Mouse (Mus musculus) MEL (cell line): ENCODE results near the gene Spib. TPM values are rescaled to one million over a fixed set of nuclear protein-coding genes. Genes with fewer than 3 reads are reported as not detected.
A peak's percentile ranks its signal among the peaks of the same experiment; 100 is the strongest.

Experiments used
- DNase-seq: peaks from one replicate; pipeline ENCODE4 v3.0.0; 2011; ENCODE audit warnings: low read depth, low spot score
- H3K27ac ChIP-seq: 2 replicates; pipeline ENCODE4 v1.5.1; 2012; ENCODE audit warnings: low read depth, mild to moderate bottlenecking, control low read depth, low read length, moderate library complexity; ENCODE audit not compliant: control insufficient read depth
- H3K27me3 ChIP-seq, 2 experiments: fragments of 150-350 bp in 1 of 2; sonication (generic) in 1 of 2; 2 replicates each; pipeline ENCODE4 v1.6.1; 2012; ENCODE audit warnings: low read length in 2 of 2, mild to moderate bottlenecking in 2 of 2, improper control_type of control experiment in 1 of 2, moderate library complexity in 1 of 2; ENCODE audit not compliant: insufficient read depth in 2 of 2, control insufficient read depth in 1 of 2
- H3K36me3 ChIP-seq, 2 experiments: 2 replicates each; pipeline ENCODE4 v1.6.1; 2012 to 2014; ENCODE audit warnings: low read length in 2 of 2, improper control_type of control experiment in 1 of 2, inconsistent platforms in 1 of 2, mild to moderate bottlenecking in 1 of 2; ENCODE audit not compliant: insufficient read depth in 2 of 2, control insufficient read depth in 1 of 2
- H3K4me1 ChIP-seq, 2 experiments: fragments of 150-350 bp in 1 of 2; sonication (generic) in 1 of 2; 2 replicates each; pipeline ENCODE4 v1.6.1; 2012; ENCODE audit warnings: low read length in 2 of 2, improper control_type of control experiment in 1 of 2, mild to moderate bottlenecking in 1 of 2; ENCODE audit not compliant: insufficient read depth in 2 of 2, control insufficient read depth in 1 of 2
- H3K4me3 ChIP-seq, 2 experiments: fragments of 150-350 bp in 1 of 2; sonication (generic) in 1 of 2; 2 replicates each; pipeline ENCODE4 v1.5.1; 2012; ENCODE audit warnings: low read depth in 2 of 2, low read length in 2 of 2, mild to moderate bottlenecking in 2 of 2, moderate library complexity in 2 of 2, control low read depth in 1 of 2, improper control_type of control experiment in 1 of 2; ENCODE audit not compliant: control insufficient read depth in 1 of 2, insufficient read depth in 1 of 2
- H3K79me2 ChIP-seq: 2 replicates; pipeline ENCODE4 v1.6.1; 2012; ENCODE audit warnings: mild to moderate bottlenecking, low read length, moderate library complexity; ENCODE audit not compliant: control insufficient read depth, poor library complexity, insufficient read depth
- H3K9ac ChIP-seq: 2 replicates; pipeline ENCODE4 v1.6.1; 2012; ENCODE audit warnings: low read depth, mild to moderate bottlenecking, control low read depth, low read length, moderate library complexity; ENCODE audit not compliant: control insufficient read depth, poor library complexity, severe bottlenecking
- H3K9me3 ChIP-seq: fragments of 150-350 bp; sonication (generic); replicated peaks from 2 replicates; pipeline ENCODE4 v1.6.1; 2012; ENCODE audit warnings: mild to moderate bottlenecking, low read length, improper control_type of control experiment, moderate library complexity; ENCODE audit not compliant: insufficient read depth
- BHLHE40 ChIP-seq: IDR thresholded peaks from 2 replicates; pipeline ENCODE4 v1.6.1; 2012; ENCODE audit warnings: low read depth, mild to moderate bottlenecking, inconsistent platforms, low read length, improper control_type of control experiment, borderline replicate concordance
- CHD1 ChIP-seq: IDR thresholded peaks from 2 replicates; pipeline ENCODE4 v1.6.1; 2012; ENCODE audit warnings: low read depth, mild to moderate bottlenecking, inconsistent platforms, low read length, improper control_type of control experiment
- CHD2 ChIP-seq: IDR thresholded peaks from 2 replicates; pipeline ENCODE4 v1.6.1; 2011; ENCODE audit warnings: low read length, improper control_type of control experiment
- CTCF ChIP-seq, 3 experiments: IDR thresholded peaks in 2 of 3; conservative IDR thresholded peaks in 1 of 3; 2 replicates each; pipeline ENCODE4 v1.5.1; 2011 to 2012; ENCODE audit warnings: low read length in 3 of 3, low read depth in 2 of 3, mild to moderate bottlenecking in 2 of 3, improper control_type of control experiment in 1 of 3, inconsistent platforms in 1 of 3, mixed read lengths in 1 of 3, moderate library complexity in 1 of 3; ENCODE audit not compliant: control insufficient read depth in 1 of 3, insufficient read depth in 1 of 3, poor library complexity in 1 of 3, severe bottlenecking in 1 of 3
- E2F4 ChIP-seq: IDR thresholded peaks from 2 replicates; pipeline ENCODE4 v1.6.1; 2011; ENCODE audit warnings: low read depth, low read length, improper control_type of control experiment, borderline replicate concordance
- ELF1 ChIP-seq: IDR thresholded peaks from 2 replicates; pipeline ENCODE4 v1.6.1; 2014; ENCODE audit warnings: low read depth, mild to moderate bottlenecking, inconsistent platforms, low read length, improper control_type of control experiment, moderate library complexity
- EP300 ChIP-seq, 2 experiments: IDR thresholded peaks; 2 replicates each; pipeline ENCODE4 v1.6.1; 2011; ENCODE audit warnings: improper control_type of control experiment in 2 of 2, low read length in 2 of 2, low read depth in 1 of 2, mild to moderate bottlenecking in 1 of 2
- ETS1 ChIP-seq: IDR thresholded peaks from 2 replicates; pipeline ENCODE4 v1.6.1; 2012; ENCODE audit warnings: low read depth, mild to moderate bottlenecking, inconsistent platforms, low read length, improper control_type of control experiment, moderate library complexity
- GABPA ChIP-seq: IDR thresholded peaks from 2 replicates; pipeline ENCODE4 v1.6.1; 2012; ENCODE audit warnings: low read depth, mild to moderate bottlenecking, inconsistent platforms, low read length, improper control_type of control experiment, moderate library complexity
- GATA1 ChIP-seq: IDR thresholded peaks from 2 replicates; pipeline ENCODE4 v1.6.1; 2011; ENCODE audit warnings: low read depth, low read length, improper control_type of control experiment
- KAT2A ChIP-seq: conservative IDR thresholded peaks from 2 replicates; pipeline ENCODE4 v1.6.1; 2012; ENCODE audit warnings: low read depth, low read length, improper control_type of control experiment, inconsistent platforms
- MAX ChIP-seq: IDR thresholded peaks from 2 replicates; pipeline ENCODE4 v1.6.1; 2011; ENCODE audit warnings: low read length, improper control_type of control experiment
- MAZ ChIP-seq: IDR thresholded peaks from 2 replicates; pipeline ENCODE4 v1.6.1; 2012; ENCODE audit warnings: low read depth, mild to moderate bottlenecking, inconsistent platforms, low read length, improper control_type of control experiment
- MEF2A ChIP-seq: IDR thresholded peaks from 2 replicates; pipeline ENCODE4 v1.6.1; 2014; ENCODE audit warnings: low read depth, mild to moderate bottlenecking, inconsistent platforms, low read length, improper control_type of control experiment; ENCODE audit not compliant: poor library complexity, insufficient replicate concordance, severe bottlenecking; ENCODE audit errors: extremely low read depth
- MXI1 ChIP-seq: IDR thresholded peaks from 2 replicates; pipeline ENCODE4 v1.6.1; 2011; ENCODE audit warnings: mild to moderate bottlenecking, low read depth, low read length, improper control_type of control experiment
- MYB ChIP-seq: IDR thresholded peaks from 2 replicates; pipeline ENCODE4 v1.6.1; 2011; ENCODE audit warnings: mild to moderate bottlenecking, low read depth, low read length, improper control_type of control experiment
- MYC ChIP-seq: IDR thresholded peaks from 2 replicates; pipeline ENCODE4 v1.6.1; 2011; ENCODE audit warnings: low read depth, mild to moderate bottlenecking, low read length, improper control_type of control experiment, moderate library complexity
- NELFE ChIP-seq: IDR thresholded peaks from 2 replicates; pipeline ENCODE4 v1.6.1; 2011; ENCODE audit warnings: low read depth, low read length, improper control_type of control experiment
- NRF1 ChIP-seq: IDR thresholded peaks from 2 replicates; pipeline ENCODE4 v1.6.1; 2014; ENCODE audit warnings: low read depth, mild to moderate bottlenecking, inconsistent platforms, low read length, improper control_type of control experiment, moderate library complexity; ENCODE audit not compliant: poor library complexity, insufficient read depth, severe bottlenecking
- POLR2A ChIP-seq, 2 experiments: IDR thresholded peaks; 2 replicates each; pipeline ENCODE4 v1.6.1; 2011 to 2012; ENCODE audit warnings: low read length in 2 of 2, mild to moderate bottlenecking in 2 of 2, control low read depth in 1 of 2, improper control_type of control experiment in 1 of 2, low read depth in 1 of 2, moderate library complexity in 1 of 2; ENCODE audit not compliant: control insufficient read depth in 1 of 2, insufficient read depth in 1 of 2, poor library complexity in 1 of 2
- POLR2AphosphoS2 ChIP-seq: IDR thresholded peaks from 2 replicates; pipeline ENCODE4 v1.6.1; 2011; ENCODE audit warnings: low read length, improper control_type of control experiment
- POLR2AphosphoS5 ChIP-seq: IDR thresholded peaks from 2 replicates; pipeline ENCODE4 v1.6.1; 2012; ENCODE audit warnings: low read depth, borderline replicate concordance, mild to moderate bottlenecking, inconsistent platforms, low read length, moderate library complexity, mixed read lengths
- RAD21 ChIP-seq: IDR thresholded peaks from 2 replicates; pipeline ENCODE4 v1.6.1; 2011; ENCODE audit warnings: mild to moderate bottlenecking, low read depth, low read length, improper control_type of control experiment
- RCOR1 ChIP-seq: IDR thresholded peaks from 2 replicates; pipeline ENCODE4 v1.6.1; 2012; ENCODE audit warnings: low read depth, mild to moderate bottlenecking, inconsistent platforms, low read length, improper control_type of control experiment
- SIN3A ChIP-seq: IDR thresholded peaks from 2 replicates; pipeline ENCODE4 v1.6.1; 2012; ENCODE audit warnings: low read length, improper control_type of control experiment, inconsistent platforms
- UBTF ChIP-seq: IDR thresholded peaks from 2 replicates; pipeline ENCODE4 v1.6.1; 2012; ENCODE audit warnings: low read depth, mild to moderate bottlenecking, inconsistent platforms, low read length, improper control_type of control experiment, moderate library complexity, borderline replicate concordance; ENCODE audit not compliant: insufficient read depth
- USF2 ChIP-seq, 2 experiments: IDR thresholded peaks; 2 replicates each; pipeline ENCODE4 v1.6.1; 2011 to 2012; ENCODE audit warnings: improper control_type of control experiment in 2 of 2, low read length in 2 of 2, borderline replicate concordance in 1 of 2, inconsistent platforms in 1 of 2, low read depth in 1 of 2, mild to moderate bottlenecking in 1 of 2; ENCODE audit not compliant: insufficient read depth in 1 of 2
- ZC3H11A ChIP-seq: IDR thresholded peaks from 2 replicates; pipeline ENCODE4 v1.6.1; 2012; ENCODE audit warnings: low read depth, mild to moderate bottlenecking, inconsistent platforms, low read length, improper control_type of control experiment
- ZNF384 ChIP-seq: IDR thresholded peaks from 2 replicates; pipeline ENCODE4 v1.6.1; 2012; ENCODE audit warnings: low read depth, mild to moderate bottlenecking, inconsistent platforms, low read length, improper control_type of control experiment
- polyA plus RNA-seq, 2 experiments: library from polyadenylated mRNA; stranded (reverse) in 1 of 2; unstranded in 1 of 2; fragments of >175 nt in 1 of 2; fragments of >200 nt in 1 of 2; gene quantifications; 2 replicates each; pipeline versions ENCODE4 v1.2.1 to v1.2.4; 2012; ENCODE audit warnings: low replicate concordance in 2 of 2, low read depth in 1 of 2; ENCODE audit not compliant: insufficient read length in 2 of 2, insufficient read depth in 1 of 2, missing spikeins in 1 of 2
- total RNA-seq: library from RNA; depleted of rRNA; stranded (reverse); fragments of 300-350 nt; gene quantifications from 2 replicates; pipeline ENCODE4 v1.2.3, GENCODE M21; 2012

Gene Spib
- total and polyA plus RNA-seq, 3 experiments: 0.04 to 0.13 TPM; not detected in 1

DNA sequence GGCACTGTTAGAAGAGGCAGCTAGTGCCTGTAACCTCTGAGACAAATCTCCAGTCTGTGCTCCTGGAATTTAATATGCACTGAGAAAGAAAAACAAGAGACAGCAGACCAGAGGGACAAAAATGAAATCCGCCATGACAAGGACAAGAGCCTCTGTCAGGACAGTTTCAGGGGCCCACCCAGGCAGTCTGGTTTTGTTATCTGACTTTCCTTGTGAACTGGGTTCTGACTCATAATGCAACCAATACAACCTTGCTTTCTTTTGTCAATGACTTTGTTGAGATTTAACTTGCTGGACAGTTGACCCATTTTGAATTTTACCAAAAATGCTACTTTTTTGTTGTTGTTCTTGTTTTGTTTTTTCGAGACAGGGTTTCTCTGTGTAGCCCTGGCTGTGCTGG is 25.8 kb upstream of the Spib start:
- Histone ChIP-seq H3K27ac (no peak overlapping the region), H3K4me3 (no peak overlapping the region)
- no peak for TF ChIP-seq NRF1
- TF ChIP-seq RCOR1: no peak
- no peak for TF ChIP-seq MYB
- no peak for TF ChIP-seq MXI1
- TF ChIP-seq CHD1: no peak
- no peak for TF ChIP-seq GATA1
- TF ChIP-seq EP300 (IDR thresholded peaks at IDR 0.05; ENCODE audit: low read depth in 1 of 2, low read length in 2 of 2): no peak
- TF ChIP-seq CHD2: no peak
- TF ChIP-seq ZC3H11A: no peak
- TF ChIP-seq BHLHE40: no peak
- TF ChIP-seq MAZ: no peak
- no peak for TF ChIP-seq SIN3A
- TF ChIP-seq USF2 (IDR thresholded peaks at IDR 0.05; ENCODE audit: borderline replicate concordance in 1 of 2, insufficient read depth in 1 of 2, low read depth in 1 of 2, low read length in 2 of 2): no peak
- TF ChIP-seq MAX: no peak
- TF ChIP-seq, all 39 proteins: peak for 0
- Histone ChIP-seq H3K9ac (no peak overlapping the region), H3K79me2 (peaks cover 5% of the 10 kb centered on the region), H3K36me3 (peaks cover 0 to 4% of the 10 kb centered on the region in 2 experiments; a peak in 1 of 4 replicates), H3K9me3 (no peaks in the 10 kb centered on the region), H3K4me1 (peaks cover 0 to 14% of the 10 kb centered on the region in 2 experiments; a peak in 3 of 4 replicates), H3K27me3 (no peaks in the 10 kb centered on the region)
- DNase-seq: no peak

DNA sequence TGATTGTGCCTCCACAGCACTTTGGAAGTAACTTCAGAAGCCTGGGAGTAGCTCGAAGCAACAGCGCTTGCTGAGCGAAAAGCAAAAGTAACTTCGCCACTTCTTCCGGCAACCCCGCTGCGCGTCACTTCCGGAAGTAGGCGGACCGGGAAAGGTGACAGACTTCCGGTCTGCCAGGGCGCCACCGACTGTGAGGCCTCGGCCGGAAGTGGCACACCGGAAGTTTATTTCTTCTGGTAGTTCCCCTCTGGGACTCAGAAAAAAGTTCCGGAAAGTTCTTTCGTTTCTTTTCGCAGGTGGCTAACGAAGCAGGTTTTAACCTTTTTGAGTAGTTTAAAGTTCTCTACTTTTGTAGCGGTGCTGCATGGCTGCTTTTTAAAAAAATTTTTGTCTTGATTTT is 22.0 kb upstream of the Spib start, which contains the start of gene Nr1h2:
TSS of gene Nr1h2 (minus strand) at position 126 of the 400 bp plus-strand sequence.
- peak; percentile 97 for DNase-seq
- Histone ChIP-seq H3K27me3 (no peaks in the 10 kb centered on the region), H3K9ac (peak within 1 kb of the TSS; percentile 86), H3K4me3 (peak within 1 kb of the TSS; percentile 77 to 93), H3K36me3 (peaks cover 0 to 4% of the 10 kb centered on the region in 2 experiments; a peak in 1 of 4 replicates), H3K9me3 (no peaks in the 10 kb centered on the region), H3K27ac (peak within 1 kb of the TSS; percentile 89), H3K4me1 (peaks cover 0 to 15% of the 10 kb centered on the region in 2 experiments; a peak in 3 of 4 replicates), H3K79me2 (peaks cover 7% of the 10 kb centered on the region)
- TF ChIP-seq GABPA (no peak), BHLHE40 (no peak), ZC3H11A (no peak), MEF2A (no peak), ETS1 (peak; percentile 59; the same call in 1 of the 2 replicates), POLR2AphosphoS5 (no peak), NELFE (peak; percentile 63), MXI1 (no peak; the same call in 1 of the 2 replicates), MYC (0 out of 2 replicates have a peak, but pooled peaks have one; percentile 40), KAT2A (no peak; the same call in 1 of the 2 replicates), ELF1 (peak; percentile 97), GATA1 (no peak), POLR2AphosphoS2 (no peak), RAD21 (no peak), USF2 (IDR thresholded peaks at IDR 0.05; ENCODE audit: borderline replicate concordance in 1 of 2, insufficient read depth in 1 of 2, low read depth in 1 of 2, low read length in 2 of 2) (no peak), POLR2A (IDR thresholded peaks at IDR 0.05; ENCODE audit: control insufficient read depth in 1 of 2, insufficient read depth in 1 of 2, low read depth in 1 of 2, low read length in 2 of 2, poor library complexity in 1 of 2) (peak in 1 of 2 experiments; percentile 79; a peak in 3 of 4 replicates), UBTF (no peak), CTCF (IDR thresholded peaks at IDR 0.05 in 2 of 3, conservative IDR thresholded peaks at IDR 0.05 in 1 of 3; ENCODE audit: control insufficient read depth in 1 of 3, insufficient read depth in 1 of 3, low read depth in 2 of 3, low read length in 3 of 3, poor library complexity in 1 of 3, severe bottlenecking in 1 of 3) (no peak), EP300 (IDR thresholded peaks at IDR 0.05; ENCODE audit: low read depth in 1 of 2, low read length in 2 of 2) (0 out of 4 replicates have a peak, but pooled peaks of 1 of the 2 experiments have one; percentile 1), ZNF384 (peak; percentile 49; the same call in 1 of the 2 replicates), MAZ (no peak), RCOR1 (no peak), E2F4 (no peak), MYB (no peak)
